Mouse (Mus musculus): ENCODE data around the gene Smim1. TPM values are rescaled to one million over a fixed set of nuclear protein-coding genes. Genes with fewer than 3 reads are reported as not detected.

Smim1 gene
- 1 to 10 TPM; 2.0 to 2.6 TPM for total RNA-seq (2021)
- long read RNA-seq, experiment 1, full-length matches to known transcripts: 5 of 7 reads
- long read RNA-seq, experiment 1, partial matches to known transcripts: 0 of 7 reads
- long read RNA-seq, experiment 1, other reads (novel, unspliced or antisense): 2 of 7 reads
- long read RNA-seq, experiment 2, partial matches to known transcripts: 0 of 2 reads
- long read RNA-seq, experiment 2, other reads (novel, unspliced or antisense): 1 of 2 reads

DNA sequence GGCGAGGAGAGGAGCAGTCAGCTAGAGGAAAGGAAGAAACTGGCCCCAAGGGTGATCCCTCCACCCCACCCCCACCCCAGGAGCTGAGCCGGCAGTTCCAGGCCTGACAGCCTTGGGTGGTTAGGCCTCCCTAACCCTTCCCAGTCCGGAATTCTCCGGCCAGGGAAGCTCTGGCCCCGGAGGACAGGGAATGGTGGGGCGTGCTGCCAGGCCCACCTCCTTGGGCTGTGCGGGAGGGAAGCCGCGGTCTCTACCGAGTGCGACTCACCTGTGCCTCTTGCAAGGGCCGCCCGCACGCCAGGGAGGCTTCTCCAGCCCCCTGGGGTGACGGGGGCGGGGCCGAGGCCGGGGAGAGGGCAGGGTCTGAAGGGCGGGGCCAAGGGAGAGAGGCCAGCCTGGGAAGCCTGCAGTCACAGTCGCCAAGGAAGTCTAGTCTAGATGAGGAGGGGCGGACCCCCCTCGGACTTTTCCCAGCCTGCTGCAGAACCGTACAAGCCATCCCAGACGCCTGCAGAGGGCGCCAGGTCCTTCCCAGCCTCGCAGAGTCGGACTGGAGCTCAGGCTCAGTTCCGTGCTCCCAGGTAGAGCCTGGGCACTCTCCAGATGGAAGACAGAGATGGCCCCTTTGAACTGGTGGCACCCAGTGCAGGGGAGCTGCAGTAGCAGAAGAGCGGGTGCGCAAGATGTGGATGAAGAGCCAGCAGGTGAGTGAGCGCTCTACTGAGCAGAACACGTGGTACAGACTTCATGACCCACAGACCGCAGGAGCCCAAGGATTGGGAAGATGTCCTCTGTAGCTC is at the start of gene Smim1:
TSS of gene Smim1 (minus strand) at position 590 of the 800 bp plus-strand sequence.
- DNase-seq: peak; percentile 58 to 68
- intact Hi-C loops (cut with DNase I): no loop called here

GRCm38 (mm10) chr4:154071941-154072340 is 45.9 kb upstream of the Smim1 start:
- intact Hi-C loops (cut with DNase I): no loop called here
- DNase-seq: no peak

- intact Hi-C loops (cut with DNase I): no loop called here
- no peak for DNase-seq
Measured at GRCm38 (mm10) chr4:154071521-154071920, 45.5 kb upstream of the Smim1 start.

GRCm38 (mm10) chr4:154070896-154071295 is 44.9 kb upstream of the Smim1 start:
- no peak for DNase-seq
- intact Hi-C loops (cut with DNase I): no loop called here

GRCm38 (mm10) chr4:154064827-154065773 is 39.1 kb upstream of the Smim1 start:
- intact Hi-C loops (cut with DNase I): loop anchor here (5.0 kb wide), 1 partner anchor 142 kb away; no protein-coding TSS in a partner anchor
- no peak for DNase-seq

GRCm38 (mm10) chr4:154057696-154058095 is 31.7 kb upstream of the Smim1 start:
- no peak for DNase-seq
- intact Hi-C loops (cut with DNase I): no loop called here

DNA sequence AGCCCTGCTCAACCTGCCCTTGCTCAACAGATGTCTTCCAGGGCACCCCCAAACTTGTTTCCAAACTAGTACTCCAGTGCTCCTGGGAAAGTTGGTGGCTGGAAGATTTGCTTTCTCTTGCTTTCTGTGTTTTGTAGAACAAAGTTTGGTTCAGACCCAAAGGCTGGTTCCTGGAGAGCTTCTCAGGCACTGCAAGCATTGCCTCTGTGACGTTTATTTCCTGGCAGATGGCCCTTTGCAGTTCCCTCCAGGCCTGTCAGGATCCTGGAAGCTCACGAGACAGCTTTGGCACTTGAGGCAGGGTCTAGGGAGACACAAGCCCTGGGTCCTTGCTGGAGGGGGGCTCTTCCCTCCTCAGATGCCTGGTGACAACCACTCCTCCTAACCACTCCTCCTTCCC is 30.6 kb upstream of the Smim1 start:
- DNase-seq: no peak
- intact Hi-C loops (cut with DNase I): no loop called here

GRCm38 (mm10) chr4:154056046-154056445 is 30.0 kb upstream of the Smim1 start:
- intact Hi-C loops (cut with DNase I): no loop called here
- no peak for DNase-seq

DNA sequence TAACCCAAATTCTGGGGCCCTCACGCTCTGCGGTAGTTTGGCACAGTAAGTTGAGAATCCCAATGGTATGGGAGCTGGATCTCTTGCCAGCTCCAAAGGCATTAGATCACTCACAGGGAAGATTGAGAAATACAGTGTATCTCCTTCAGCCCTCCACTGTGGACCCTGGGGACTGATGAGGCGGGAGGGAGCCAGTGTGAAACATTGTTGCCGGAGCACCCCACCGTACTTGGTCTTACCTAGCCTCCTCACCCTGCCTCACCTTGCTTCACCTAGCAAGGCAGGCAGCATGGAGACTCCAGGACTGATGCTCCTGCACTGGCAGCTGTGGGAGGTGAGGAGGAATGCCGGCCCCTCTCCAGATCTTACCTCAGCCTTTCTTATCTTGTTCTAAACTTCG is 29.5 kb upstream of the Smim1 start:
- no peak for DNase-seq

DNA sequence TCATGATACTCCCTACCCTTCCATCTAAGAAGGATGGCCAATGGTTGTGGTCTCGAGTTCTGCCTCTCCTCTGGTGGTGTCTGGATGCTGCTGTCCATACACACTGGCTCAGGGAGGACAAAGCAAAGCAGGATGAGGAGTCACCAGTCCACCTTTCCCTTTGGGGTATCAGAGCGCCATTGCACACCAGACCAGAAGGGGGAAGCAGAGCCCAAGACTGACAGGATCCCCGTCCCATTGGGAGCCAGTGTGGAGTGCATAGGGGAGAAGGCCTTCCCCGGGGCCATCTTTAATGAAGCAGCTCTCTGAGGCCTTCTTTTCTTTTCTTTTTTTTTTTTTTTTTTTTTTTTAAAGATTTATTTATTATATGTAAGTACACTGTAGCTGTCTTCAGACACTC is 27.0 kb upstream of the Smim1 start:
- intact Hi-C loops (cut with DNase I): no loop called here

More for the DNA sequence above, 29.5 kb upstream of the Smim1 start:
- intact Hi-C loops (cut with DNase I): no loop called here

DNA sequence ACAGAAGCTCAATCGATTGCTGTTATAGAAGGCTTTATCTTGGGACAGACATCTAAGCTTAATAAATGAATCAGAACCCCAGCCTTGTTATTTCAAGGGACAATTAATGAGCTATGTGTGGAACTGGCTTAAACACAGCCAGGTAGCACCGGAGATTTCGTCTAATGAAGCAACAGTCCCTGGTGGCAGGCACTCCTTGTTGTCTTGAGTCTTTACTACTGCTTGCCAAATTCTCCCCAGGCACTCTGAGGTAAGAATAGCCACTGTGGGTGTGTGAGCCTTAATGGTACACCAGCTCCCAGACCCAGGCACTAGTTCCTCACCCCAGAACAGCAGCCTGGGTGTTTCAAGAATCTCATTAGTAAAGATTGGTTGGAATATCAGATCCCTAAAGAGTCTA is 25.4 kb upstream of the Smim1 start:
- DNase-seq: no peak
- intact Hi-C loops (cut with DNase I): no loop called here

More for the DNA sequence above, 27.0 kb upstream of the Smim1 start:
- DNase-seq: no peak

DNA sequence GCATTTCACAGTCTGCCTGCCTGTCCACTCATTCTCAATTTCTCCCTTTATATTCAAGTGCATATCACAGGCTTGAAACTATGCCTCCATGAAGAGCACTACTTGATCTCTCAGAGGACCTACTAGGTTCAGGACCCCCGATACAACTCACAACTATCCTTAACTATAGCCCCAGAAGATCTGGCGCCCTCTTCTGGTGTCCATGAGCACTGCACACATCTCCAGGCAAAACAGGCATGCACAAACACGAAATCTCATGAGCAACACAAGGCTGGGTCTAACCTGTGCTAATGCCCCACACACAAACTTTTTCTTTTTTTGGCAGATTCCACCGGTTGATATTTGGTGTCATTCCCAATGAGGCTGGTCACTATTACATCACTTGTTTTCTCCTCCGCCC is 19.8 kb upstream of the Smim1 start:
- intact Hi-C loops (cut with DNase I): no loop called here
- DNase-seq: no peak

- no peak for DNase-seq
- intact Hi-C loops (cut with DNase I): no loop called here
Measured at GRCm38 (mm10) chr4:154042577-154042976, 16.5 kb upstream of the Smim1 start, which contains the start of gene Ccdc27. TSS of gene Ccdc27 (minus strand) at chr4:154042677.

GRCm38 (mm10) chr4:154037123-154037522 is 11.1 kb upstream of the Smim1 start:
- intact Hi-C loops (cut with DNase I): no loop called here
- DNase-seq: no peak

GRCm38 (mm10) chr4:154028646-154029045 is 2.6 kb upstream of the Smim1 start:
- intact Hi-C loops (cut with DNase I): no loop called here
- no peak for DNase-seq

- DNase-seq: no peak
- intact Hi-C loops (cut with DNase I): no loop called here
Measured at GRCm38 (mm10) chr4:154028066-154028465, 2.0 kb upstream of the Smim1 start.

GRCm38 (mm10) chr4:154026441-154026761 is 371 bp upstream of the Smim1 start:
- DNase-seq: no peak
- intact Hi-C loops (cut with DNase I): no loop called here

- DNase-seq: no peak
- intact Hi-C loops (cut with DNase I): no loop called here
Measured at GRCm38 (mm10) chr4:154024729-154025521, 1.1 kb downstream of the Smim1 start.

GRCm38 (mm10) chr4:154023754-154024601 is 2.1 kb downstream of the Smim1 start:
- intact Hi-C loops (cut with DNase I): no loop called here
- DNase-seq: no peak

Data from gastrocnemius, postnatal 36 days (tissue).